Mouse (Mus musculus) splenic B cell, adult 2 months (primary cell): ENCODE measurements around the gene Slc35f2.

Source experiments
- DNase-seq: peaks from one replicate; pipeline ENCODE4 v3.0.0-alpha.2; 2011; ENCODE audit warnings: low read depth, low spot score
- H3K27me3 ChIP-seq: 2 replicates; pipeline ENCODE4 v1.6.1; 2012; ENCODE audit warnings: mild to moderate bottlenecking, low read length, moderate library complexity, mixed read lengths; ENCODE audit not compliant: control insufficient read depth, poor library complexity, insufficient read depth, severe bottlenecking
- H3K36me3 ChIP-seq: 2 replicates; pipeline ENCODE4 v1.6.1; 2012; ENCODE audit warnings: mild to moderate bottlenecking, low read length, moderate library complexity, mixed read lengths; ENCODE audit not compliant: control insufficient read depth, poor library complexity, insufficient read depth, severe bottlenecking

Gene Slc35f2

GRCm38 (mm10) chr9:53795351-53795750 lies 24.0 kb downstream of the Slc35f2 start:
- H3K36me3 ChIP-seq, result no peaks in the 10 kb centered on the region
- H3K27me3 ChIP-seq, result no peaks in the 10 kb centered on the region
- DNase-seq, result no peak

GRCm38 (mm10) chr9:53796386-53796785 lies 25.0 kb downstream of the Slc35f2 start:
- no peaks in the 10 kb centered on the region for H3K27me3 ChIP-seq
- DNase-seq, result no peak
- H3K36me3 ChIP-seq, result no peaks in the 10 kb centered on the region

GRCm38 (mm10) chr9:53797141-53797540 lies 25.8 kb downstream of the Slc35f2 start:
- DNase-seq, result no peak
- no peaks in the 10 kb centered on the region for H3K36me3 ChIP-seq
- H3K27me3 ChIP-seq, result no peaks in the 10 kb centered on the region

- no peaks in the 10 kb centered on the region for H3K27me3 ChIP-seq
- no peak for DNase-seq
- H3K36me3 ChIP-seq, result no peaks in the 10 kb centered on the region
Observed at GRCm38 (mm10) chr9:53802921-53803320, 31.6 kb downstream of the Slc35f2 start.

GRCm38 (mm10) chr9:53806496-53807086 lies 35.3 kb downstream of the Slc35f2 start:
- Histone ChIP-seq H3K27me3 (no peaks in the 10 kb centered on the region), H3K36me3 (no peaks in the 10 kb centered on the region)
- no peak for DNase-seq

- no peak for DNase-seq
- Histone ChIP-seq H3K27me3 (no peaks in the 10 kb centered on the region), H3K36me3 (no peaks in the 10 kb centered on the region)
Observed at GRCm38 (mm10) chr9:53813418-53813817, 42.1 kb downstream of the Slc35f2 start.

- DNase-seq, result peak; percentile 65
- Histone ChIP-seq H3K27me3 (no peaks in the 10 kb centered on the region), H3K36me3 (no peaks in the 10 kb centered on the region)
Observed at GRCm38 (mm10) chr9:53818760-53819159, 47.4 kb downstream of the Slc35f2 start.

- peak; percentile 46 for DNase-seq
- H3K27me3 ChIP-seq, result no peaks in the 10 kb centered on the region
- no peaks in the 10 kb centered on the region for H3K36me3 ChIP-seq
Observed at GRCm38 (mm10) chr9:53825318-53825717, 54.0 kb downstream of the Slc35f2 start.

- peak; percentile 58 for DNase-seq
- Histone ChIP-seq H3K27me3 (no peaks in the 10 kb centered on the region), H3K36me3 (no peaks in the 10 kb centered on the region)
Observed at GRCm38 (mm10) chr9:53829081-53829865, 57.9 kb downstream of the Slc35f2 start.

GRCm38 (mm10) chr9:53829866-53830209 lies 58.5 kb downstream of the Slc35f2 start:
- H3K36me3 ChIP-seq, result no peaks in the 10 kb centered on the region
- DNase-seq, result no peak
- H3K27me3 ChIP-seq, result no peaks in the 10 kb centered on the region; the same call in 1 of the 2 replicates

GRCm38 (mm10) chr9:53835039-53835438 lies 63.7 kb downstream of the Slc35f2 start:
- no peaks in the 10 kb centered on the region; the same call in 1 of the 2 replicates for H3K27me3 ChIP-seq
- no peak for DNase-seq
- H3K36me3 ChIP-seq, result no peaks in the 10 kb centered on the region

GRCm38 (mm10) chr9:53835976-53836375 lies 64.6 kb downstream of the Slc35f2 start:
- DNase-seq, result no peak
- no peaks in the 10 kb centered on the region; the same call in 1 of the 2 replicates for H3K27me3 ChIP-seq
- no peaks in the 10 kb centered on the region for H3K36me3 ChIP-seq

GRCm38 (mm10) chr9:53838816-53839215 lies 67.5 kb downstream of the Slc35f2 start:
- no peak for DNase-seq
- no peaks in the 10 kb centered on the region for H3K36me3 ChIP-seq
- H3K27me3 ChIP-seq, result no peaks in the 10 kb centered on the region; the same call in 1 of the 2 replicates

GRCm38 (mm10) chr9:53848548-53848947 lies 77.2 kb downstream of the Slc35f2 start:
- Histone ChIP-seq H3K36me3 (no peaks in the 10 kb centered on the region), H3K27me3 (no peaks in the 10 kb centered on the region)
- DNase-seq, result no peak

GRCm38 (mm10) chr9:53849864-53850263 lies 78.5 kb downstream of the Slc35f2 start, which contains the start of gene Sln:
Gene Sln (plus strand): TSS chr9:53850164.
- no peak for DNase-seq
- Histone ChIP-seq H3K27me3 (no peaks in the 10 kb centered on the region), H3K36me3 (no peaks in the 10 kb centered on the region)
